ENCODE assay signal across 18 mouse cellular contexts in the genomic region with DNA sequence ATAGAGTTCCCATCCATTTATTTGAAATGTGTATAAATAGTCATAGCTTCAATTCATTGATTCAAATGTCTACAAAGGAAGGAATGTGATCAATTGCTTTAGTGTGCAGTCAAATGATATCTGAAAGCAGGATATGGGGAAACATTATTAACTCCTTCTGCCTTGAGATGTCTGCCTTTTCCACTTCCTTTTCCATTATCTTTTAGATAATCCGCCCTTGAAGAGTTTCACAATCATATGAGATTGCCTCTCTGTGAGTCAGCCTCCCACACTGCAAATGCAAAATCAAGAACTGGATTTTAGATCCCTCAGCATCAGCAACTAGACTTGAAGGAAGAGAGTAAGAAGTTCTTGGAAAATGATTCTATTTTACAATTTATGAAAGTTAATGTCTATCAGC.
DNase-seq lines count a peak whose midpoint lies in the region; ATAC-seq and TF ChIP-seq lines count a peak whose summit lies in the region.
"Had no signal": no experiment of that assay in that cellular context is flagged by ENCODE, and none has a peak within 500 bp of the region (broad histone marks: within the 10 kb centered on the region; RNA-seq: fewer than 3 reads in every experiment).

No protein-coding gene starts in this region.

- no peak overlapping the region for H3K4me3 ChIP-seq in myocyte
- H3K4me3 ChIP-seq: embryonic facial prominence, embryonic 15.5 days; erythroblast, embryonic 14.5 days; forebrain, embryonic 10.5 days; heart, embryonic 12.5 days; hindbrain, embryonic 10.5 days had no signal

- no peaks in the 10 kb centered on the region for H3K79me2 ChIP-seq in myocyte (ENCODE audit: control insufficient read depth, insufficient read depth)

- H3ac ChIP-seq in myocyte (ENCODE audit: control insufficient read depth, insufficient read length), result no peak overlapping the region

- ATAC-seq in frontal cortex, adult (ENCODE audit: low TSS enrichment), result peak; percentile 64; the same call in 1 of the 2 replicates
- ATAC-seq: forebrain, embryonic 14.5 days had no signal

- TF ChIP-seq POLR2A in myocyte (IDR thresholded peaks at IDR 0.05; ENCODE audit: insufficient read length, low read depth), result no peak

- H3K27me3 ChIP-seq in myocyte (ENCODE audit: control insufficient read depth, insufficient read depth, insufficient read length), result no peaks in the 10 kb centered on the region
- H3K27me3 ChIP-seq: embryonic facial prominence, embryonic 15.5 days; heart, embryonic 12.5 days had no signal

- no peak for DNase-seq in frontal cortex, postnatal 25 days (ENCODE audit: low spot score in 2 of 2)
- peak; percentile 25 for DNase-seq in 3T3-L1 (ENCODE audit: low read depth, low spot score)
- peak; percentile 42 for DNase-seq in brain, adult 2 months (ENCODE audit: low read depth, low spot score)
- no peak for DNase-seq in lung, postnatal 14 days
- DNase-seq in cerebellum, adult 11-12 months, result no peak
- DNase-seq: adrenal gland, postnatal 10 days; cerebellum, adult 2 months; cerebellum, postnatal 10 days; gastrocnemius, postnatal 10 days had no signal

- H3K4me2 ChIP-seq in myocyte (ENCODE audit: low read depth), result no peak overlapping the region
- H3K4me2 ChIP-seq: embryonic facial prominence, embryonic 15.5 days; heart, embryonic 12.5 days; hindbrain, embryonic 14.5 days had no signal

- H3K36me3 ChIP-seq in myocyte (ENCODE audit: control insufficient read depth, insufficient read depth), result no peaks in the 10 kb centered on the region
- H3K36me3 ChIP-seq: embryonic facial prominence, embryonic 15.5 days; forebrain, embryonic 10.5 days; heart, embryonic 12.5 days; hindbrain, embryonic 10.5 days had no signal

TF ChIP-seq in myocyte, 11 proteins besides CTCF, POLR2A, EP300 and RAD21:
- 0 out of 2 replicates have a peak, but pooled peaks have one; percentile 41 for TF ChIP-seq CEBPB (IDR thresholded peaks at IDR 0.05; ENCODE audit: insufficient read depth, poor library complexity, severe bottlenecking)
- TF ChIP-seq MYOG (IDR thresholded peaks at IDR 0.05; ENCODE audit: control insufficient read depth in 1 of 3, insufficient read depth in 1 of 3, insufficient read length in 2 of 3, low read depth in 2 of 3), result no peak

Comparison
In these comparisons a context has a peak if more than half of its experiments do, and no peak if none do; other contexts are left out.
1. DNase-seq: peak in 3T3-L1 (single experiment) and brain, adult 2 months (single experiment); none in frontal cortex, postnatal 25 days (0 of 2), lung, postnatal 14 days (single experiment) and cerebellum, adult 11-12 months (single experiment).